Mouse (Mus musculus) bone marrow macrophage, adult 2 months (primary cell): Measurements from ENCODE around the gene Plekhm3. TPM values are rescaled to one million over a fixed set of nuclear protein-coding genes. Genes with fewer than 3 reads are reported as not detected.
A peak's percentile ranks its signal among the peaks of the same experiment; 100 is the strongest.

Experiments used
- H3K27ac ChIP-seq: 2 replicates; pipeline ENCODE4 v1.5.1; 2012; ENCODE audit warnings: low read depth, low read length; ENCODE audit not compliant: insufficient read depth
- H3K4me1 ChIP-seq: 2 replicates; pipeline ENCODE4 v1.6.1; 2012; ENCODE audit warnings: low read length; ENCODE audit not compliant: control insufficient read depth, insufficient read depth
- H3K4me3 ChIP-seq: 2 replicates; pipeline ENCODE4 v1.5.1; 2012; ENCODE audit warnings: mild to moderate bottlenecking, low read length, moderate library complexity; ENCODE audit not compliant: insufficient read depth
- CTCF ChIP-seq: IDR thresholded peaks from 2 replicates; pipeline ENCODE4 v1.5.1; 2012; ENCODE audit warnings: low read depth, mild to moderate bottlenecking, low read length, moderate library complexity
- POLR2A ChIP-seq: IDR thresholded peaks from 2 replicates; pipeline ENCODE4 v1.6.1; 2012; ENCODE audit warnings: mild to moderate bottlenecking, low read depth, low read length, borderline replicate concordance
- polyA plus RNA-seq: library from polyadenylated mRNA; stranded (reverse); fragments of >200 nt; gene quantifications from 2 replicates; pipeline ENCODE4 v1.2.4, GENCODE M21; 2012; ENCODE audit not compliant: missing spikeins, insufficient read depth, insufficient read length

Gene Plekhm3
- polyA plus RNA-seq, 1 experiment, result 24.9 TPM

- H3K4me3 ChIP-seq, result no peak overlapping the region
- TF ChIP-seq POLR2A (no peak), CTCF (no peak)
- H3K4me1 ChIP-seq, result peaks cover 43% of the 10 kb centered on the region
- H3K27ac ChIP-seq, result peak overlapping the region; percentile 94
Measured at GRCm38 (mm10) chr1:64932921-64933320, 23.7 kb downstream of the Plekhm3 start.

DNA sequence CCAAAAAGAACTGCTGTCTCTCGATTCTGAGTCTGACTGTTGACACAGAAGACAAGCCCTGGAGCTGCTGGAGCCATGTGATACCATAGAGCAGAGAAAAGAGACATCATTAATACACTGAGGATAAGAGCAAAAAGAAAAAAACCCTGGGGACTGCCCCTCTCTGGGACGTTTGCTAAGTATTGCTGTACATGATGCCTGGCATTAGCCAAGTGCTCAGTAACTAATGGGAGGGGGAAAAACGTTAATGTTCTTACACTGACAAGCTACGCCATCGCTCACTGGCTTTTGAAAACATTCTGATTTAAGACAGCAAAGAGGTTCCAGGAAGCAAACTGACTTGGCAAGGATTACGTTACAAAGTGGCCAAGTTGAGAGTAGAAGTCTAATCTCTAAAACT lies 26.5 kb downstream of the Plekhm3 start:
- Histone ChIP-seq H3K4me1 (peaks cover 45% of the 10 kb centered on the region), H3K4me3 (no peak overlapping the region), H3K27ac (peak overlapping the region; percentile 31)
- no peak for TF ChIP-seq POLR2A
- no peak for TF ChIP-seq CTCF

GRCm38 (mm10) chr1:64929673-64930072 lies 27.0 kb downstream of the Plekhm3 start:
- Histone ChIP-seq H3K27ac (peak overlapping the region; percentile 42), H3K4me1 (peaks cover 47% of the 10 kb centered on the region), H3K4me3 (no peak overlapping the region)
- TF ChIP-seq POLR2A (no peak), CTCF (no peak)

DNA sequence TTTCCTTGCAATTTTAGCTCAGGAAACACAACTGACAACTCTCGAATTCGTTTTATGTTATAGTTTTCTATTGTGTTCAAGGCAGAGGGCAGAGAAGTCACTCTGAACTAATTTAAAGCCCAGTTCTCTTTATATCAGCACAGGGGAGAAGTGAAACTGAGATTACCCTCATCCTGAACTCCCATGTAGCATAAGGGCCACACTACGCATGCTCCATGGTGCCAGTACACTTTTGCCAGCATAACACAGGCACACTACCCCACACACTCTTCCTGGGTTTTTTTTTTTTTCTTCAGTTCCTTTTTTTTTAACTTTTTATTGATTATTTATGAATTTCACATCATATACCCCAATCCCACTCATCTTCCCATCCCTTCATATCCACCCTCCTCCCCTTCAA lies 28.1 kb downstream of the Plekhm3 start:
- peak overlapping the region; percentile 68 for H3K4me3 ChIP-seq

DNA sequence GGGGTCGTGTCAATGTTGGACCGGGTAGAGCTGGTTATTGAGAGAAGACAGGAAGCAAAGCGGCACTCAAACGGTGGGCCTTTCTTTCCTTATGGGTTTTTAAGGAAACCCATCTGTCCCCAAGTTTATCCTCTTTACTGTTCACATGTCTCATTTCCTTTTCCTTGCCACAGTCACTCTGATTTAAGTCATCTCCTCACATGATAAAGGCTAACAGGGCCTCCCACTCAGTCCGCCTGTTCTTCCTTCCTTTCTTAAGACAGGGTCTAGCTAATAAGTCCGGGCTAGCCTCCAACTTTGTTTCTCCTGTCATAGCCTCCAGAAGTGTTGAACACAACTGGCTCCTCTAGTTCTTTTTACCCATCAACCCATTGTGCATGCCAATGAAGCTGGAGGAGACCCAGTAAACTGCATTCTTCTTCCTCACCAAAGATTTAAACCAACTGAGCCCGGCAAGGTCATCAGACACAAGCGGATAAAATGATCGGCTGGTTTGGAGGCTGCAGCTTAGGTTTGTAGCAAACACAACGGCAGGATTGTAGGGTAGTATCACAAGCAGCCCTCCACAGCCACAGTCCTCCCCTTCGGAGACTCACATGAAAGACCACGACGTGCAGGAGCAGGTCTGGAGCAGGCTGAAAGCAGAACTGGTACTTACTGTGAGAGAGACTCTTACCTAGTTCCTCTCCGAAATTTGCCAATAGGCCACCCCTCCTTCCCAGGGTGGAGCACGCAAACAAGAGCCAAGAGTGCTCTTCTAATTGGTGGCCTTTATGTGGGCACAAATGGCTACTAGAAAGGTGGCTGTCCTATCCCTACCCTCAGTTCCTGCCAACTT lies 29.0 kb downstream of the Plekhm3 start:
- Histone ChIP-seq H3K27ac (peak overlapping the region; percentile 100), H3K4me1 (peaks cover 41% of the 10 kb centered on the region), H3K4me3 (peak overlapping the region; percentile 68)
- TF ChIP-seq CTCF (no peak), POLR2A (peak; percentile 82; the same call in 1 of the 2 replicates)

More for the DNA sequence above, 28.1 kb downstream of the Plekhm3 start:
- TF ChIP-seq POLR2A (no peak), CTCF (no peak)
- Histone ChIP-seq H3K4me1 (peaks cover 47% of the 10 kb centered on the region), H3K27ac (peak overlapping the region; percentile 100)

GRCm38 (mm10) chr1:64925594-64925993 lies 31.0 kb downstream of the Plekhm3 start:
- Histone ChIP-seq H3K27ac (peak overlapping the region; percentile 100), H3K4me1 (peaks cover 44% of the 10 kb centered on the region), H3K4me3 (no peak overlapping the region)
- TF ChIP-seq POLR2A (no peak), CTCF (no peak)

- H3K4me3 ChIP-seq, result no peak overlapping the region
- peaks cover 41% of the 10 kb centered on the region for H3K4me1 ChIP-seq
- no peak overlapping the region for H3K27ac ChIP-seq
- TF ChIP-seq CTCF (no peak), POLR2A (no peak)
Measured at GRCm38 (mm10) chr1:64924283-64924682, 32.3 kb downstream of the Plekhm3 start.

- Histone ChIP-seq H3K4me1 (peaks cover 43% of the 10 kb centered on the region), H3K27ac (peak overlapping the region; percentile 68), H3K4me3 (peak overlapping the region; percentile 47)
- TF ChIP-seq POLR2A (no peak), CTCF (no peak)
Measured at GRCm38 (mm10) chr1:64918810-64919528, 37.7 kb downstream of the Plekhm3 start.

- TF ChIP-seq POLR2A, result no peak
- no peak for TF ChIP-seq CTCF
Measured at GRCm38 (mm10) chr1:64917966-64918365, 38.7 kb downstream of the Plekhm3 start.

More at GRCm38 (mm10) chr1:64917966-64918365, 38.7 kb downstream of the Plekhm3 start:
- Histone ChIP-seq H3K4me3 (no peak overlapping the region), H3K27ac (no peak overlapping the region), H3K4me1 (peaks cover 47% of the 10 kb centered on the region)
